Mouse (Mus musculus) intestine, postnatal 0 days (tissue): Measurements from ENCODE around the gene Igf2bp3. TPM values are rescaled to one million over a fixed set of nuclear protein-coding genes. Genes with fewer than 3 reads are reported as not detected.

Experiments used
- ATAC-seq: fragments of 200-750 bp; cut with Nextera tagmentation; 2 replicates; pipeline ENCODE4 v1.8.0; 2017; ENCODE audit warnings: mild to moderate bottlenecking, moderate TSS enrichment, moderate library complexity
- H3K27ac ChIP-seq: fragments of 300-500 bp; sonication (generic); 2 replicates; pipeline ENCODE4 v1.5.1; 2014; ENCODE audit warnings: mild to moderate bottlenecking, low read depth, low read length, moderate library complexity
- H3K27me3 ChIP-seq: fragments of 300-500 bp; sonication (generic); replicated peaks from 2 replicates; pipeline ENCODE4 v1.6.1; 2014; ENCODE audit warnings: low read length, mixed read lengths; ENCODE audit not compliant: control insufficient read depth, insufficient read depth
- H3K36me3 ChIP-seq: fragments of 300-500 bp; sonication (generic); 2 replicates; pipeline ENCODE4 v1.6.1; 2014; ENCODE audit warnings: mild to moderate bottlenecking, moderate library complexity; ENCODE audit not compliant: control insufficient read depth, insufficient read depth
- H3K4me1 ChIP-seq: fragments of 300-500 bp; sonication (generic); replicated peaks from 2 replicates; pipeline ENCODE4 v1.6.1; 2014; ENCODE audit warnings: antibody characterized with exemption, low read length, mixed read lengths; ENCODE audit not compliant: control insufficient read depth, insufficient read depth
- H3K4me2 ChIP-seq: fragments of 300-500 bp; sonication (generic); replicated peaks from 2 replicates; pipeline ENCODE4 v1.6.1; 2014; ENCODE audit warnings: low read depth, mild to moderate bottlenecking, moderate library complexity
- H3K4me3 ChIP-seq: fragments of 300-500 bp; sonication (generic); 2 replicates; pipeline ENCODE4 v1.5.1; 2014; ENCODE audit warnings: low read depth, low read length
- H3K9ac ChIP-seq: fragments of 300-500 bp; sonication (generic); 2 replicates; pipeline ENCODE4 v1.6.1; 2014; ENCODE audit warnings: mild to moderate bottlenecking, low read depth, low read length
- H3K9me3 ChIP-seq: fragments of 300-500 bp; sonication (generic); 2 replicates; pipeline ENCODE4 v1.6.1; 2016; ENCODE audit warnings: mixed run types; ENCODE audit not compliant: control insufficient read depth
- CTCF ChIP-seq: sonication (generic); IDR thresholded peaks from 2 replicates; pipeline ENCODE4 v1.5.1; 2016; ENCODE audit warnings: low read depth, mild to moderate bottlenecking, control low read depth, antibody characterized with exemption, moderate library complexity
- WGBS: fragments of 180-500 bp; shearing (Covaris S2); extraction: QIAGEN DNeasy Blood & Tissue Kit; methylation state at CpG from one replicate; pipeline ENCODE4 v1.1.7; 2014; 5-methylcytosine and 5-hydroxymethylcytosine counted together
- polyA plus RNA-seq: library from polyadenylated mRNA; unstranded; fragments of >200 nt; fragmentation: Nextera tagmentation; extraction: Ambion mirVana; gene quantifications from 2 replicates; pipeline ENCODE4 v1.2.1, GENCODE M21; 2015

The Igf2bp3 gene
- polyA plus RNA-seq, 1 experiment from 2014 or later: 54.7 TPM

DNA sequence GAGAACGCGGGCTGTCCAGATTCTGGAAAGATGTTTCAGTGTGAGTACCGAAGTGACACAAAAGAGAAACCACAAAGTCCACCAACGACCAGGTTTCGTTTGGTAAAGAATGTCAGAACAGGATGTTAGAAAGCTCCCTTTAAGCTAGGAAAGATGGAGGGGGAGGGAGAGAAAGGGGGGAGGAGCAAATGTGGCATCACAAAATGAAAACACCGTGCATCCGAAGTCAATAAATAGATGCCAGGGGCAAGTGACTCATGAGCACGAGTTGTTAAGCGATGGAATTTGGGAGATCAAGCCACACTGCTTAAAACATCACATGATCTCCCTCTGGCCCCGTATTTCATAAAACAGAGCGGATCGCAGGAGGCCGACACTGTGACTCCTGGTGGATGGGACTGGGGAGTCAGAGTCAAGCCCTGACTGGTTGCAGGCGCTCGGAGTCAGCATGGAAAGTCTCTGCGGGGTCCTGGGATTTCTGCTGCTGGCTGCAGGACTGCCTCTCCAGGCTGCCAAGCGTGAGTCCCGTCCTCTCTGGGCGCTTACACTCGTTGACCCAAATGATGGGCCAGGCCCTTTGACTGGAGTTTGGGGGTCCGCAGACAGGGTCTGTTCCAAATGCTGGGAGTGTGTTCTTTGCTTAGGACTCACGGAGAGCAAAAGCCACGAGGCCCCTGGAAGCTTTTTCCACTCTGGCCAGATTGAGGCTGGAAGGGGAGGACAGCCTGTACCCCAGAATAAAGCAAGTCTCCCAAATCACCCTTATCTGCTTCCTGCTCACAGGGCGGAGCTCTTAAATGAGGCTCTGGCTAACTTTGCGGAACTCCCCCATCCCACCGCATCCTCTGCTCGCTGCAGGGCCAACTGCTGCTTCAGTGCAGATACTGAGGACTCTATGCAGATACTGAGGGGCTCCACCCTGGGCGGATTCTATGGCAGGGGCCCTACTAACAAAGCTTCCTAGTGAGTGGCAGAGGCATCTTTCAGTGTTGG lies 178.2 kb downstream of the Igf2bp3 start, which contains the start of gene Gpnmb:
TSS of gene Gpnmb (plus strand) at position 272 of the 993 bp plus-strand sequence.
- Histone ChIP-seq H3K9ac (no peak within 1 kb of the TSS), H3K27ac (no peak within 1 kb of the TSS), H3K27me3 (no peaks in the 10 kb centered on the region), H3K9me3 (no peaks in the 10 kb centered on the region), H3K4me3 (0 out of 2 replicates have a peak within 1 kb of the TSS, but pooled peaks have one; percentile 3), H3K4me1 (no peaks in the 10 kb centered on the region), H3K4me2 (peak within 1 kb of the TSS; percentile 37; the same call in 1 of the 2 replicates), H3K36me3 (no peaks in the 10 kb centered on the region)
- WGBS: 48% methylated on average over 28 of the region's 28 CpGs
- no peak for ATAC-seq
- TF ChIP-seq CTCF: no peak

Other genes starting within 250 kb of the Igf2bp3 start
- not detected in 2 replicates for gene Doxl2, start 240.0 kb downstream of the Igf2bp3 start, polyA plus RNA-seq
- not detected in 2 replicates for gene Svs1, start 228.1 kb downstream of the Igf2bp3 start, polyA plus RNA-seq
- gene Gpnmb, start 178.4 kb downstream of the Igf2bp3 start, polyA plus RNA-seq: 1.0 and 1.2 TPM in 2 replicates
- 86.5 and 86.9 TPM in 2 replicates for gene Malsu1, start 141.2 kb downstream of the Igf2bp3 start, polyA plus RNA-seq
- gene Tra2a, start 49.1 kb upstream of the Igf2bp3 start, polyA plus RNA-seq: 30.2 and 30.5 TPM in 2 replicates
- gene Ccdc126, start 104.3 kb upstream of the Igf2bp3 start, polyA plus RNA-seq: 7.7 and 9.2 TPM in 2 replicates
- gene Fam221a, start 152.8 kb upstream of the Igf2bp3 start, polyA plus RNA-seq: 3.2 and 4.0 TPM in 2 replicates
- gene Stk31, start 180.6 kb upstream of the Igf2bp3 start, polyA plus RNA-seq: not detected in 2 replicates